Mouse (Mus musculus): ENCODE measurements around the gene Clstn2.

Clstn2 gene

GRCm38 (mm10) chr9:97773911-97774310 lies 259.1 kb downstream of the Clstn2 start:
- peak; percentile 12 for DNase-seq

- no peak for DNase-seq
Observed at GRCm38 (mm10) chr9:97772431-97772830, 260.6 kb downstream of the Clstn2 start.

- no peak for DNase-seq
Observed at GRCm38 (mm10) chr9:97769331-97769730, 263.6 kb downstream of the Clstn2 start.

- DNase-seq: no peak
Observed at GRCm38 (mm10) chr9:97765251-97765767, 267.7 kb downstream of the Clstn2 start.

- DNase-seq: no peak
Observed at GRCm38 (mm10) chr9:97763048-97763447, 269.9 kb downstream of the Clstn2 start.

- DNase-seq: no peak
Observed at GRCm38 (mm10) chr9:97755599-97756270, 277.2 kb downstream of the Clstn2 start.

GRCm38 (mm10) chr9:97753715-97754114 lies 279.3 kb downstream of the Clstn2 start:
- no peak for DNase-seq

- DNase-seq: no peak
Observed at GRCm38 (mm10) chr9:97746574-97746973, 286.4 kb downstream of the Clstn2 start.

- no peak for DNase-seq
Observed at GRCm38 (mm10) chr9:97727715-97728486, 305.1 kb downstream of the Clstn2 start.

GRCm38 (mm10) chr9:97717728-97718127 lies 315.3 kb downstream of the Clstn2 start:
- DNase-seq: no peak

GRCm38 (mm10) chr9:97717005-97717404 lies 316.0 kb downstream of the Clstn2 start:
- DNase-seq: no peak

- DNase-seq: no peak
Observed at GRCm38 (mm10) chr9:97712888-97713287, 320.1 kb downstream of the Clstn2 start.

- DNase-seq: no peak
Observed at GRCm38 (mm10) chr9:97703901-97704503, 329.0 kb downstream of the Clstn2 start.

GRCm38 (mm10) chr9:97702989-97703388 lies 330.0 kb downstream of the Clstn2 start:
- DNase-seq: no peak

GRCm38 (mm10) chr9:97699983-97700382 lies 333.0 kb downstream of the Clstn2 start:
- DNase-seq: no peak

GRCm38 (mm10) chr9:97699020-97699419 lies 334.0 kb downstream of the Clstn2 start:
- no peak for DNase-seq

- DNase-seq: no peak
Observed at GRCm38 (mm10) chr9:97698071-97698470, 334.9 kb downstream of the Clstn2 start.

GRCm38 (mm10) chr9:97696655-97697235 lies 336.2 kb downstream of the Clstn2 start:
- no peak for DNase-seq

GRCm38 (mm10) chr9:97695278-97695677 lies 337.7 kb downstream of the Clstn2 start:
- no peak for DNase-seq

- peak; percentile 50 for DNase-seq
Observed at GRCm38 (mm10) chr9:97686826-97687425, 346.1 kb downstream of the Clstn2 start.

- DNase-seq: peak; percentile 88
Observed at GRCm38 (mm10) chr9:97685664-97686063, 347.3 kb downstream of the Clstn2 start.

GRCm38 (mm10) chr9:97679878-97680277 lies 353.1 kb downstream of the Clstn2 start:
- DNase-seq: no peak

- DNase-seq: no peak
Observed at GRCm38 (mm10) chr9:97679106-97679505, 353.9 kb downstream of the Clstn2 start.

Data from cerebellum, adult 8-10 months (tissue).